Mouse (Mus musculus) cortical plate, adult 2 months (tissue): ENCODE measurements at regions not wholly inside any gene's neighbourhood (a gene's known extent, or its start where the extent isn't known, plus 50 kb on each side); places are given as distances from the start of the nearest gene placed in this dataset.

Experiments
- CTCF ChIP-seq: fragments of 200-500 bp; IDR thresholded peaks from 2 replicates; pipeline ENCODE4 v1.5.1; 2011; ENCODE audit warnings: mild to moderate bottlenecking, control low read depth, low read length; ENCODE audit not compliant: insufficient read depth; ENCODE audit errors: extremely low read depth
- POLR2A ChIP-seq: fragments of 200-500 bp; IDR thresholded peaks from 2 replicates; pipeline ENCODE4 v1.6.1; 2011; ENCODE audit warnings: mild to moderate bottlenecking, low read length, control low read depth; ENCODE audit not compliant: insufficient read depth; ENCODE audit errors: extremely low read depth

- no peak for TF ChIP-seq POLR2A
- no peak for TF ChIP-seq CTCF
These were observed 68.3 kb upstream of the Atrnl1 start for GRCm38 (mm10) chr19:57542506-57542905.
